Mouse (Mus musculus) heart, postnatal 14 days (tissue): ENCODE measurements around the gene Lrrc55. TPM values are rescaled to one million over a fixed set of nuclear protein-coding genes. Genes with fewer than 3 reads are reported as not detected.

Source experiments
- DNase-seq, 2 experiments: peaks; one replicate each; pipeline ENCODE4 v3.0.0; 2021 to 2022
- intact Hi-C: fragments of 180-260 bp; cut with DNase I; formaldehyde crosslinking; loops from one replicate; pipeline ENCODE4 v1.15.1; 2025
- total RNA-seq, 2 experiments: library from RNA; stranded (reverse); gene quantifications; 2 replicates each; pipeline ENCODE4 v1.2.3; 2021

Gene Lrrc55
- total RNA-seq, 2 experiments from 2014 or later = 3.1 to 4.3 TPM

- intact Hi-C loops = loop anchor here (5.0 kb wide), 1 partner anchor 35 kb away; no protein-coding TSS in a partner anchor
- DNase-seq = no peak
These were observed 60.0 kb downstream of the Lrrc55 start for GRCm38 (mm10) chr2:85136831-85137520.

- intact Hi-C loops = loop anchor here (5.0 kb wide), 1 partner anchor 36 kb away; no protein-coding TSS in a partner anchor
- DNase-seq = peak; percentile 51 to 58
These were observed 60.9 kb downstream of the Lrrc55 start, which contains the start of gene Aplnr for GRCm38 (mm10) chr2:85136089-85136488. TSS of gene Aplnr (plus strand) at chr2:85136225.

GRCm38 (mm10) chr2:85135099-85135498 lies 61.9 kb downstream of the Lrrc55 start:
- intact Hi-C loops = loop anchor here (5.0 kb wide), 1 partner anchor 37 kb away; no protein-coding TSS in a partner anchor
- no peak for DNase-seq

DNA sequence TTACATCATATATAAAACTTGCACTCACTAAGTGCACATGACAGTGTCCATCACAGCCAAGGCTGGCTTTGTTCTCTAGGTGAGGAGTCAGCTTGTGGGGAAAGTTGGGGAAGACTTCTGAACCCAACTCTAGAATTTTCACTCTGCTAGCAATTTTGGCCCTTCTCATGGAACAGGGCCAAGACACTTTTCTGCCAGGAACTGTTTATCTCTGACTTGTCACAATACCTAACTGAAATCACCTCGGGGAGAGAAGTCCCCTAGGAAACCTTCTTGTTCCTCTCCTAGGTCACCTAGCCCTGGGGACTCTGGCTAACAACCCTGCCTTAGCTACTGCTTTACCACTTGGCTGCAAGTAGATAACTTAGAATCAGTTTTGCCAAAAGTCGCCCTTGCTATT lies 64.8 kb downstream of the Lrrc55 start:
- intact Hi-C loops = no loop called here
- peak in 1 of 2 experiments; percentile 39 for DNase-seq

GRCm38 (mm10) chr2:85131724-85132123 lies 65.3 kb downstream of the Lrrc55 start:
- intact Hi-C loops = no loop called here
- peak in 1 of 2 experiments; percentile 33 for DNase-seq

- DNase-seq = no peak
- intact Hi-C loops = no loop called here
These were observed 65.8 kb downstream of the Lrrc55 start for GRCm38 (mm10) chr2:85131226-85131625.

DNA sequence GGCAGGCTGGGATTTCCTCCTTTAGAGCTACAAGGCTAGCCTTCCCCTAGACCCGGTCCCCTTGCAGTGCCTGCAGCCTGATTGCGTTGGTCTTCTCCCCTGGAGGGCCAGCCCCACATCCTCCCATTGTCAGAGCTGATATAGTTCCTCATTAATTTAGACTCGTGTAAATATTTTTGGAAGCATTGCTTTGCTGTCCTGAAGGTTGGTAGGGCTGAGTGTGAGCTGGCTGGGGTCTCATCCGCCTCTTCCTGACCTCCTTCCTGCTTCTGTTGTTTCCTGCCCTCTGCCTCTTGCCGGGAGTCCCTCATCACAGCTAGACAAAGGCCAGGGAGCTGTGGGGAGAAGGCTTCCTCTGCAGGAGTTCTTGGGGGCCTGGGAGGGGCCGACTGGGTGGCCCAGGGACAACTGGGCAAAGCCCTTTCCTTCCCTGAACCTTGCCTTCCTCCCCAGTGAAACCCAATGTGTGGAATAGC lies 67.5 kb downstream of the Lrrc55 start:
- DNase-seq = peak; percentile 42 to 57
- intact Hi-C loops = no loop called here

DNA sequence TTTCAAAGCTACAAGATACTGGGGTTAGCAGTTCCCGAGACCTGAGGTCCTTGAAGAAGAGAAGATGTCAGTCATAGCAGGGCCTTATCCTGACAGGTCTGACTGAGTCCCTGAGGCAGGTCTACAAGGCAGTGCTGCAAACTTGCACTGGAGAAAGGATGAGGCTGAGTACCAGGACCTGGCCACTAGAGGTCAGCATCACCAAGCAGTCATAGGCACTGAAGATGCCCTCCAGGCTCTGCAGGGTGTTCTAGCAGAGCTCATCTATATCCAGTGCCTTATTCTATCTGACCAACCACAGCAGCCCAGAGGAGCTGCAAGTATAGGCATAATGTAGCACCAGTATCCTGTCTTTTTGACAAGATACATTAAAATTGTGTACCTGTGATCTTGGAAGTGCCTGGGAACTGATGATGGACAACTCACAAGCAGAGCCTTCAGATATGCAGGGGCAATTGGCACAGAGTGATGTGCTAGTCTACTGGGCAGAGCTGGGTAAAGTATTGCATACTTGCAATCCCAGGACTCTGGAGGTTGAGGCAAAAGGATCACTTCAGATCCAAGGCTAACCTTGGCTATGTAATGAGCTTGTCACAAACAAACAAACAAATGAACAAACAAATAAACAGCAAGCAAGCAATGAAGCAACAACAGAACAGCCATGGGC lies 73.0 kb downstream of the Lrrc55 start:
- peak; percentile 76 to 83 for DNase-seq
- intact Hi-C loops = loop anchor here (1.0 to 5.0 kb wide), 3 partner anchors 122 to 1343 kb away; no protein-coding TSS in a partner anchor

DNA sequence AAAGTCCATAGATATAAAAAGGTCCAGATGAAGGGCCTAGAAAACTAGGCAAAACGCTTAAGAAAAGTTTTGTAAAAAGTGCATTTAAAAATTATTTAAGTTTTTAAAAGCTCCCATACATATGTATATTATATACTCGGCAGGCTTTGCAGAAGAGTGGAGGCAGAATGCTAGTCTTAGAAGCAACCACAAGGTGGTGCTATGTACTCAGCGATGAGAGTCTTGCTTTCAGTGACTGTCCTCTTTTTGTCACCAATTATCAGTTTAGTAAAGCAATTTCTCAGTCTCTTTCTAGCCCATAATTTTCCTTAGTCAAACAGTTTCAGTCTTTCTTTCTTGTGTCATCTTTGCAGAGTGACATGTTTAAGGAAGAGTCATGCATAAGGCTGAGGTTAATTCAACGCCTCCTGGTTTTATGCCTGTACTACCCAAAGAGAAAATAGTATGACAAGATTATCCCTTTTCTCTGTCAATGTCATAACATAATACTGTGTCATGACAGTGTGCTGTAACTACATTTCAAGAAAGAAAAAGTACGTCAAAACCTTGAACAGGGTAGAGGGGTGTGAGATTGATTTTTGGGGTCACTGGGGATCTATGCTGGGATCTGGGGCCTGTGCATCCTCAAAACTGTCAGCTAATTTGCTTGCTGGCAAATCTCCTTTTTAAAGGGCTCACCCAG lies 73.7 kb downstream of the Lrrc55 start:
- intact Hi-C loops = loop anchor here (1.0 to 5.0 kb wide), 3 partner anchors 123 to 1344 kb away; no protein-coding TSS in a partner anchor
- peak; percentile 44 to 62 for DNase-seq

Other genes starting within 250 kb of the Lrrc55 start
- gene Prg2, start 216.7 kb downstream of the Lrrc55 start, total RNA-seq = not detected
- gene Prg3, start 209.0 kb downstream of the Lrrc55 start, total RNA-seq = not detected
- 10 to 100 TPM; 43.7 to 46.1 TPM for gene Ssrp1, start 160.0 kb downstream of the Lrrc55 start, total RNA-seq
- gene P2rx3, start 159.7 kb downstream of the Lrrc55 start, total RNA-seq = under 1 TPM; 0.14 to 0.24 TPM
- gene Tnks1bp1, start 149.2 kb downstream of the Lrrc55 start, total RNA-seq = 10 to 100 TPM; 84.7 to 87.5 TPM
- 100 to 1,000 TPM in 1 of 2 experiments, 10 to 100 TPM in 1; 93.4 to 104 TPM for gene Aplnr, start 61.0 kb downstream of the Lrrc55 start, total RNA-seq
- gene Olfr987, start 142.1 kb upstream of the Lrrc55 start, total RNA-seq = not detected
- gene Olfr988, start 166.0 kb upstream of the Lrrc55 start, total RNA-seq = not detected
- gene Olfr992, start 212.3 kb upstream of the Lrrc55 start, total RNA-seq = not detected
- gene Olfr993, start 217.7 kb upstream of the Lrrc55 start, total RNA-seq = not detected
- gene Olfr994, start 239.3 kb upstream of the Lrrc55 start, total RNA-seq = not detected
- not detected for gene Olfr995, start 246.4 kb upstream of the Lrrc55 start, total RNA-seq